ENCODE assay signal across 24 mouse cellular contexts in the genomic region with DNA sequence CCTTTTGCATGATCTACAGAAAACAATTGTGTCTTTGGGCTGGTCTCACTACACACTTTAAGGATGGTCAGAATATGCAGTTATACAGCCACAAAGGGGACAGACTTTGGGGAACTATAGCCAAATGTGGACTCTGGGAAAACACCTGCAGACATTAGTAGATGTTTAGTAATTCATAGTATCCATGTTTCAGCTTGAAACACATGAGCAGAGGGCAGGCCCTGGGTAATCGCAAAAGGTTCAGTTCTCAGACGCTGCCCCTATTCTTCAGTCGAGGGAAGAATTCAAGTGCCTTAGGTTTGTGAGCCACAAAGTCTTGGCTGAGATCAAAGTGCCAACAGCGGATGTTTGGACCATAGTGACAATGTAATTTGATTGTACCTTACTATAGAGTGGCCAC. TPM values are rescaled to one million over a fixed set of nuclear protein-coding genes. Genes with fewer than 3 reads are reported as not detected.
DNase-seq lines count a peak whose midpoint lies in the region; ATAC-seq and TF ChIP-seq lines count a peak whose summit lies in the region.
"Had no signal": no experiment of that assay in that cellular context is flagged by ENCODE, and none has a peak within 500 bp of the region (broad histone marks: within the 10 kb centered on the region; RNA-seq: fewer than 3 reads in every experiment).

No protein-coding gene starts in this region.

- H3K36me3 ChIP-seq in liver, postnatal 0 days (replicated peaks; ENCODE audit: insufficient read depth, low read length), result peaks cover 21% of the 10 kb centered on the region
- H3K36me3 ChIP-seq in limb, embryonic 10.5 days, result peaks cover 69% of the 10 kb centered on the region
- no peaks in the 10 kb centered on the region for H3K36me3 ChIP-seq in midbrain, embryonic 16.5 days (ENCODE audit: control insufficient read depth, insufficient read depth, low read length)
- H3K36me3 ChIP-seq: forebrain, embryonic 15.5 days; G1E had no signal

- no peak overlapping the region for H3K9ac ChIP-seq in liver, postnatal 0 days (replicated peaks)
- H3K9ac ChIP-seq in midbrain, embryonic 16.5 days (ENCODE audit: low read depth, low read length), result no peak overlapping the region
- H3K9ac ChIP-seq: embryonic facial prominence, embryonic 12.5 days; forebrain, embryonic 13.5 days; forebrain, embryonic 15.5 days; forebrain, postnatal 0 days had no signal

- no peak for ATAC-seq in liver, postnatal 0 days
- no peak for ATAC-seq in midbrain, embryonic 16.5 days
- ATAC-seq: activated CD4-positive, CD25-positive, alpha-beta regulatory T cell, adult 4 months; forebrain, embryonic 13.5 days; forebrain, embryonic 15.5 days; forebrain, postnatal 0 days; Patski had no signal

- no peak overlapping the region for H3K4me2 ChIP-seq in liver, postnatal 0 days (ENCODE audit: low read depth, low read length)
- H3K4me2 ChIP-seq in midbrain, embryonic 16.5 days (ENCODE audit: low read length), result no peak overlapping the region
- H3K4me2 ChIP-seq: embryonic facial prominence, embryonic 12.5 days; forebrain, embryonic 13.5 days; forebrain, embryonic 15.5 days had no signal

- TF ChIP-seq CTCF in liver, postnatal 0 days (IDR thresholded peaks at IDR 0.05; ENCODE audit: low read depth), result no peak

- no peak overlapping the region for H3K27ac ChIP-seq in liver, postnatal 0 days (ENCODE audit: low read depth)
- H3K27ac ChIP-seq in limb, embryonic 10.5 days, result no peak overlapping the region
- no peak overlapping the region for H3K27ac ChIP-seq in midbrain, embryonic 16.5 days (ENCODE audit: low read length)
- H3K27ac ChIP-seq: embryonic facial prominence, embryonic 10.5 days; embryonic facial prominence, embryonic 12.5 days; forebrain, embryonic 13.5 days; forebrain, embryonic 15.5 days had no signal

- H3K4me3 ChIP-seq in liver, postnatal 0 days (ENCODE audit: low read depth, low read length), result no peak overlapping the region
- no peak overlapping the region for H3K4me3 ChIP-seq in limb, embryonic 10.5 days
- no peak overlapping the region for H3K4me3 ChIP-seq in midbrain, embryonic 16.5 days (ENCODE audit: low read depth, low read length)
- H3K4me3 ChIP-seq: embryonic facial prominence, embryonic 10.5 days; embryonic facial prominence, embryonic 12.5 days; forebrain, embryonic 13.5 days; forebrain, embryonic 15.5 days had no signal

- DNase-seq in liver, postnatal 0 days, result peak; percentile 4
- DNase-seq in liver, result no peak
- peak; percentile 6 for DNase-seq in limb, embryonic 10.5 days (ENCODE audit: low spot score)
- DNase-seq in spleen, adult 12 weeks (ENCODE audit: low spot score), result no peak
- DNase-seq: adrenal gland, adult 8-10 months; adrenal gland, postnatal 14 days; adrenal gland, postnatal 36 days; cerebellum, adult 11-12 months; cerebellum, adult 2 months; cerebellum, adult 9-10 months; cerebellum, postnatal 25 days; forebrain, postnatal 0 days had no signal

- no peaks in the 10 kb centered on the region for H3K4me1 ChIP-seq in liver, postnatal 0 days (ENCODE audit: insufficient read depth)
- no peaks in the 10 kb centered on the region for H3K4me1 ChIP-seq in limb, embryonic 10.5 days
- no peaks in the 10 kb centered on the region for H3K4me1 ChIP-seq in midbrain, embryonic 16.5 days (ENCODE audit: control insufficient read depth, insufficient read depth, low read length)
- H3K4me1 ChIP-seq: embryonic facial prominence, embryonic 10.5 days; embryonic facial prominence, embryonic 12.5 days; forebrain, embryonic 13.5 days; forebrain, embryonic 15.5 days had no signal

- no peaks in the 10 kb centered on the region for H3K27me3 ChIP-seq in liver, postnatal 0 days (ENCODE audit: insufficient read depth, low read length)
- H3K27me3 ChIP-seq in limb, embryonic 10.5 days (ENCODE audit: low read depth, poor library complexity, severe bottlenecking), result no peaks in the 10 kb centered on the region
- H3K27me3 ChIP-seq in midbrain, embryonic 16.5 days (ENCODE audit: control insufficient read depth, insufficient read depth, low read depth, low read length), result no peaks in the 10 kb centered on the region
- H3K27me3 ChIP-seq: embryonic facial prominence, embryonic 12.5 days; forebrain, embryonic 13.5 days; forebrain, embryonic 15.5 days; Patski had no signal

- H3K9me3 ChIP-seq in liver, postnatal 0 days (ENCODE audit: low read length), result no peaks in the 10 kb centered on the region
- H3K9me3 ChIP-seq in limb, embryonic 10.5 days (replicated peaks), result no peaks in the 10 kb centered on the region
- no peaks in the 10 kb centered on the region for H3K9me3 ChIP-seq in midbrain, embryonic 16.5 days (replicated peaks; ENCODE audit: control insufficient read depth, low read length, poor library complexity, severe bottlenecking)
- H3K9me3 ChIP-seq: embryonic facial prominence, embryonic 10.5 days; embryonic facial prominence, embryonic 12.5 days; forebrain, embryonic 13.5 days; forebrain, embryonic 15.5 days had no signal

- whole genome bisulfite sequencing in liver, postnatal 0 days (ENCODE audit: insufficient replicate concordance), result 81% methylated on average over 4 of the region's 4 CpGs
- 94% methylated on average over 4 of the region's 4 CpGs for WGBS in limb, embryonic 10.5 days
- 90% methylated on average over 4 of the region's 4 CpGs for WGBS in midbrain, embryonic 16.5 days

- TF ChIP-seq EP300 in liver, postnatal 0 days (IDR thresholded peaks at IDR 0.05; ENCODE audit: low read depth), result no peak

RNA-seq across cellular contexts. Expression of gene Cyb5r2, which starts 13.4 kb away (rescaled TPM):
- polyA plus RNA-seq in liver, postnatal 0 days (2015; fragmentation: Nextera tagmentation; extraction: Ambion mirVana), result 0.11 and 0.12 TPM in 2 replicates
- polyA plus RNA-seq in limb, embryonic 10.5 days (2016; fragmentation: Nextera tagmentation; extraction: Ambion mirVana), result 0.23 and 0.30 TPM in 2 replicates
- polyA plus RNA-seq in midbrain, embryonic 16.5 days (2015; fragmentation: Nextera tagmentation; extraction: Ambion mirVana), result 0.30 TPM in 1 of 2 replicates, not detected in the other
- polyA plus RNA-seq: activated CD4-positive, CD25-positive, alpha-beta regulatory T cell, adult 4 months; C2C12; forebrain, embryonic 13.5 days; forebrain, embryonic 15.5 days; G1E; Patski had no signal

RNA-seq across cellular contexts. Expression of gene Ovch2, which starts 56.6 kb away (rescaled TPM):
- not detected in 2 replicates for polyA plus RNA-seq in liver, postnatal 0 days (2015; fragmentation: Nextera tagmentation; extraction: Ambion mirVana)
- not detected in 2 replicates for polyA plus RNA-seq in limb, embryonic 10.5 days (2016; fragmentation: Nextera tagmentation; extraction: Ambion mirVana)
- not detected in 2 replicates for polyA plus RNA-seq in midbrain, embryonic 16.5 days (2015; fragmentation: Nextera tagmentation; extraction: Ambion mirVana)
- polyA plus RNA-seq: activated CD4-positive, CD25-positive, alpha-beta regulatory T cell, adult 4 months; C2C12; cerebellum, adult 2 months; cortical plate, adult 2 months; embryonic facial prominence, embryonic 10.5 days; embryonic facial prominence, embryonic 12.5 days; embryonic facial prominence, embryonic 14.5 days; forebrain, embryonic 11.5 days; forebrain, embryonic 13.5 days; forebrain, embryonic 15.5 days; forebrain, postnatal 0 days; G1E; Patski had no signal

Comparison
In these comparisons a context has a peak if more than half of its experiments do, and no peak if none do; other contexts are left out.
1. DNase-seq: peak in liver, postnatal 0 days (single experiment) and limb, embryonic 10.5 days (single experiment); none in liver (single experiment) and spleen, adult 12 weeks (single experiment).